Mouse (Mus musculus): ENCODE results near the gene Ggct.

DNA sequence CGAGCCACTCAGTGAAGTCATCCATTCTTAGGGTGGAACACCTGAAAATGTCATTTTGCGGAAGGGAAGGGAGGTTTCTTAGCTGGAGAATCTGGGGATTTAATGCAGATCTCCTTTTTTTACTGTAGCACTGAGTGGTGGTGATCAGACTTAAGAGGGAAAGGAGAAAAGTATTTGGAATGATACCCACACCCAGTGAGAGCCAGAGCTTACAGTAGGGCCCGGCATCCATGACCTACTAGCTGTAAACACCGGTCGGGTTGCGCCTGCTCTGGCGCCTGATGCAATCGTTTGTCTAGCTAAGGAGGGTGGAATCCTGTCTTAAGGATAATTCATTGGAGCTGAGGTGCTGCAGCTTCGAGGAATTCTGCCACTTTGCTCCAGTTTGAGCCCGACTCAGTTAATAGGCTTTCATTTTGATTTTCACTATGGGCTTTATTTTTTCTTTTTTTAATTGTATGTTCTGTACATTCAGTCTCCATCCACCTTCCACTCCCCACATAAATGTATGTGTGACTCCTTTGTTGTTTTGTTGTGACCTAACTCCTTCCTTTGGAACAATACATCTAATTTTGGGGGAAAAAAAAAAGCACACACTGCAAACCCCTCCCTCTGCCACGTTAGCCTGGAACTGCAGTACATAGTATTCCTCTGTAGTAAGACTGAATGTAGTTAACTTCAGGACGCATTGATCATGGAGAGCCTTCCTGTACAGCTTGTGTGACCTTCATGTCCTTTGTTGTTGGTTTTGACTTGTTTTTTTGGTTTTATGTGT, 46.1 kb upstream of the Ggct start:
- TF ChIP-seq CTCF (IDR thresholded peaks at IDR 0.05; ENCODE audit: borderline replicate concordance, control insufficient read depth, extremely low read depth, insufficient read depth, low read length, poor library complexity) (no peak), POLR2A (IDR thresholded peaks at IDR 0.05; ENCODE audit: control insufficient read depth, extremely low read depth, insufficient read depth, low read length, poor library complexity) (no peak)
